Mouse (Mus musculus): Measurements from ENCODE around the gene Neo1. TPM values are rescaled to one million over a fixed set of nuclear protein-coding genes. Genes with fewer than 3 reads are reported as not detected.
"Not testable (repeated sequence)": the region's sequence is repeated elsewhere in the genome, so short reads cannot be mapped to it uniquely, and the experiment has no call there.

Neo1 gene
- polyA plus RNA-seq, 1 experiment, result 7.3 TPM

- peaks cover 2% of the 10 kb centered on the region; the same call in 1 of the 2 replicates for H3K4me1 ChIP-seq (ENCODE audit: control insufficient read depth, insufficient read depth, insufficient read length, low read length)
- H3K27ac ChIP-seq (replicated peaks; ENCODE audit: low read depth, low read length), result no peak overlapping the region
- peak overlapping the region; percentile 70 for H3K4me3 ChIP-seq (ENCODE audit: insufficient read depth, low read depth, low read length)
Measured at GRCm38 (mm10) chr9:59035342-59036158, 691 bp downstream of the Neo1 start.

GRCm38 (mm10) chr9:59034836-59035235 lies 1.4 kb downstream of the Neo1 start:
- Histone ChIP-seq H3K4me1 (ENCODE audit: control insufficient read depth, insufficient read depth, insufficient read length, low read length) (peaks cover 2% of the 10 kb centered on the region; the same call in 1 of the 2 replicates), H3K4me3 (ENCODE audit: insufficient read depth, low read depth, low read length) (no peak overlapping the region), H3K27ac (replicated peaks; ENCODE audit: low read depth, low read length) (no peak overlapping the region)

GRCm38 (mm10) chr9:59033492-59033891 lies 2.7 kb downstream of the Neo1 start:
- H3K4me3 ChIP-seq (ENCODE audit: insufficient read depth, low read depth, low read length), result no peak overlapping the region
- H3K4me1 ChIP-seq (ENCODE audit: control insufficient read depth, insufficient read depth, insufficient read length, low read length), result peaks cover 2% of the 10 kb centered on the region; the same call in 1 of the 2 replicates
- no peak overlapping the region for H3K27ac ChIP-seq (replicated peaks; ENCODE audit: low read depth, low read length)

GRCm38 (mm10) chr9:59024245-59024844 lies 11.9 kb downstream of the Neo1 start:
- Histone ChIP-seq H3K4me3 (ENCODE audit: insufficient read depth, low read depth, low read length) (no peak overlapping the region), H3K27ac (replicated peaks; ENCODE audit: low read depth, low read length) (no peak overlapping the region), H3K4me1 (ENCODE audit: control insufficient read depth, insufficient read depth, insufficient read length, low read length) (no peaks in the 10 kb centered on the region)

DNA sequence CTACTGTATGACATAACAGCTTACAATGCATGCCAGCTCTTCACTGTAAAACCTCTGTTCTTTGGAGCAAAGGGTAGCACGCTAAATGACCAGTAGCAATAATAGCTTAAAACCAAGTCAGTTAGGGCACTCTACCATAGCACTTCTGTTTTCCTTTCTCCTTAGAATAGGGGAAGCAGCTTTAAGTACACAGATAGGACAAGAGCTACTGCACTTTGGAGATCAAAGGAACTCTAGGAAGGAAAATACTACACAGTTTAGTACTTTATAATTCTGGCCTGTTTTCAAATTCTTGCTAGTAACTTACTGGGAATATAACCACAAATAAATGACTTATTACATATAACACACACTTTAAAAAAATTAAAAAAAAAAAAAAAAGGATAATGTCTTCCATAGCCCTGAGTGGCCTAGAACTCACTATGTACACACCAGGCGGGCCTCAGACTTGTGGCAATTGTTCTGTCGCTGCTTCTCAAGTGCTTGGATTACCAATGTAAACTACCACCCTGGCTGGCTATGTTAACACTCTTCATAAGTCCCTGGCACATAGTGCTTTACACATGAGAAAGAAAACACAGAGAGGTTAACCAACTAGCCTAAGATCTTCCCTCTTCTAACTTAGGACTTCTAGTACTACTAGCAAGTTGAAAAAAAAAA lies 20.1 kb downstream of the Neo1 start:
- Histone ChIP-seq H3K27ac (replicated peaks; ENCODE audit: low read depth, low read length) (no peak overlapping the region), H3K4me3 (ENCODE audit: insufficient read depth, low read depth, low read length) (no peak overlapping the region), H3K4me1 (ENCODE audit: control insufficient read depth, insufficient read depth, insufficient read length, low read length) (no peaks in the 10 kb centered on the region)

DNA sequence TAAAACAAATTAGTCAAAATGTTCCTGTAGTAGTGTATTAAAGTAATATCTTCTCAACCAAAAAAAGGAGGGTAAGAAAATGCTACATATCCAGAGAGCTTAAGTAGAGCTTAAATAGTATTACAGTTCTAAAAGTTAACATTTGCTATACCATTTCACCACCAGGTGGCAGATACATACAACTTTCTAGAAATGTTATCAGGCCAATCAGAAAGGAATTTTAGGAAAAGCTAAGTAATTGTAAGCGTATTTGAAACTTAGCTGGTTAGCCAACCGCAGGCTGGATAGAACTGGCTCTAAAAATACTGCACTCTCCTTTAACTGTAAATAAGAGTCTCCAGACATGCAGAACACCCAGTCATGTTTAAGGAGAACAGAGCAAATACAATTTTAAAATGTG lies 22.9 kb downstream of the Neo1 start:
- Histone ChIP-seq H3K27ac (replicated peaks; ENCODE audit: low read depth, low read length) (no peak overlapping the region), H3K4me1 (ENCODE audit: control insufficient read depth, insufficient read depth, insufficient read length, low read length) (no peaks in the 10 kb centered on the region), H3K4me3 (ENCODE audit: insufficient read depth, low read depth, low read length) (no peak overlapping the region)

DNA sequence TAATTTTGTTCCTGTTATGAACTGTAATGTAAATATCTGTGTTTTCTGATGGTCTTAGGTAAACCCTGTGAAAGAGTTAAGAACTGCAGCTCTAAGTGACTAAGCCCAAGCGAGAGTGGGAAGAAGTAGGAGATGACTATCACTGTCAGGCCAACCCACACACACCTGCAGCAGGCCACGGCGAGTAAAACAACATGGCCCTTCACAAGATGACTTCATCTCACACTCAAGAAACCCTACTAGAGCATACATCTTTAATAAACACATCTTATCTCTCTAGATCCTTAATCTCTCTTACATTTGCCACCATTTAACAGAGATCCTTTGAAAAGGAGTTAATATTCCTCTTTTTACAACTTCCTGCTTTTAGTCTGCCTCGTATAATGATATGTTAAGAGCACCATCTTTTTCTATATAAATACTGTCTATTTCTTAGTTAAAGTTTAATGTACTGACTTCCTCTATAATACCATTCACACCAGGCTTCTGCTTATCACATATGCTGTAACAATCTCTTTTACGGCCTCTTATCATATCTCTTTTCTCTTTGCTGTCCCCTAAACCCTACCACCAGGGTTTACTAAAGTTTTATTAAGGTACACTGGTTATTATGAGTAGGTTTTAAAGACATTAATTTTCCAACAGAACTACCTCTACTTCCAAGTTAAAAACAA lies 46.8 kb downstream of the Neo1 start:
- Histone ChIP-seq H3K27ac (replicated peaks; ENCODE audit: low read depth, low read length) (no peak overlapping the region), H3K4me1 (ENCODE audit: control insufficient read depth, insufficient read depth, insufficient read length, low read length) (no peaks in the 10 kb centered on the region), H3K4me3 (ENCODE audit: insufficient read depth, low read depth, low read length) (no peak overlapping the region)

- Histone ChIP-seq H3K4me1 (ENCODE audit: control insufficient read depth, insufficient read depth, insufficient read length, low read length) (no peaks in the 10 kb centered on the region), H3K4me3 (ENCODE audit: insufficient read depth, low read depth, low read length) (no peak overlapping the region), H3K27ac (replicated peaks; ENCODE audit: low read depth, low read length) (no peak overlapping the region)
Measured at GRCm38 (mm10) chr9:58979034-58979433, 57.2 kb downstream of the Neo1 start.

- H3K4me3 ChIP-seq (ENCODE audit: insufficient read depth, low read depth, low read length); H3K27ac ChIP-seq (replicated peaks; ENCODE audit: low read depth, low read length); H3K4me1 ChIP-seq (ENCODE audit: control insufficient read depth, insufficient read depth, insufficient read length, low read length): not testable (repeated sequence)
Measured at GRCm38 (mm10) chr9:58971154-58971553, 65.1 kb downstream of the Neo1 start.

DNA sequence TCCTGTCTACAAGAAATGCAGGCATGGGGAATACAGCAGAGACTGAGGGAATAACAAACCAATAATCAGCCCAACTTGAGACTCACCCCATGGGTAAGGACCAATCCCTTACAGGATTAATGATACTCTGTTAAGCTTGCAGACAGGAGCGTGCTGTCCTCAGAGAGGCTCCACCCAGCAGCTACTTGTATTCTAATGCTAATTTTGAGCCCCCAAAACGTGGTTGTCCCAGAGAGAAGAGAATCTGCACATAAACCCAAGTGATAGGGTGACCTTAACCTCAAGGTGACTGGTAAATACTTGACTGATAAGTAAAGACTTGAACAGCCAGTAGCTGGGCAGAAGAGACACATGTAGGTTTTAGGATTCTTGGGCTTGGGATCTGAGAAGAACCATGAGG lies 68.9 kb downstream of the Neo1 start:
- Histone ChIP-seq H3K27ac (replicated peaks; ENCODE audit: low read depth, low read length) (no peak overlapping the region), H3K4me1 (ENCODE audit: control insufficient read depth, insufficient read depth, insufficient read length, low read length) (no peaks in the 10 kb centered on the region), H3K4me3 (ENCODE audit: insufficient read depth, low read depth, low read length) (no peak overlapping the region)

DNA sequence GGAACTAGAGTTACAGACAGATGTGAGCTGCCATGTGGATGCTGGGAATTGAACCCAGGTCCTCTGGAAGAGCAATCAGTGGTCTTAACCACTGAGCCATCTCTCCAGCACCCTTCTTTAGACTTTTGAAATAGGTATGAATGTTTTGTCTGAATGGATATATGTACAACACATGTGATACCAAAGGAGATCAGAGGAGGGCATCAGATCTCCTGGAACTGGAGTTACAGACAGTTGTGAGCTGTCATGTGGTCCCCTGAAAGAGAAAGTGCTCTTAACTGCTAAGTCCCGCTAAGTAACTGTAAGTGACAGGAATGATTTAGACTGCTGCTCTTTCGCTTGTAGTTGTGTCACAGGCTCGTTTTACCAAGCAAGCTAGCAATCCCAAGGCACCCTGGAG lies 80.7 kb downstream of the Neo1 start:
- Histone ChIP-seq H3K27ac (replicated peaks; ENCODE audit: low read depth, low read length) (no peak overlapping the region), H3K4me1 (ENCODE audit: control insufficient read depth, insufficient read depth, insufficient read length, low read length) (no peaks in the 10 kb centered on the region), H3K4me3 (ENCODE audit: insufficient read depth, low read depth, low read length) (no peak overlapping the region)

DNA sequence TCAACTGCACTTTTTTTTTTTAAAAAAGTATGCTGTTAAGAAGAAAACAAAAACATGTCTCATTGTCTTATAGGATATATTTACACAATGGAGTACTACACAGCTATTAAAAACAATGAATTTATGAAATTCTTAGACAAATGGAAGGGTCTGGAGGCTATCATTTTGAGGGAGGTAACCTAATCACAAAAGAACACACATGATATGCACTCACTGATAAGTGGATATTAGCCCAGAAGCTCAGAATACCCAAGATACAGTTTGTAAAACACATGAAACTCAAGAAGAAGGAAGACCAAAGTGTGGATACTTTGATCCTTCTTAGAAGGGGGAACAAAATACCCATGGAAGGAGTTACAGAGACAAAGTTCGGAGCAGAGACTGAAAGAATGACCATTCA lies 90.3 kb downstream of the Neo1 start:
- not testable (repeated sequence) for H3K27ac ChIP-seq (replicated peaks; ENCODE audit: low read depth, low read length); H3K4me3 ChIP-seq (ENCODE audit: insufficient read depth, low read depth, low read length); H3K4me1 ChIP-seq (ENCODE audit: control insufficient read depth, insufficient read depth, insufficient read length, low read length)

DNA sequence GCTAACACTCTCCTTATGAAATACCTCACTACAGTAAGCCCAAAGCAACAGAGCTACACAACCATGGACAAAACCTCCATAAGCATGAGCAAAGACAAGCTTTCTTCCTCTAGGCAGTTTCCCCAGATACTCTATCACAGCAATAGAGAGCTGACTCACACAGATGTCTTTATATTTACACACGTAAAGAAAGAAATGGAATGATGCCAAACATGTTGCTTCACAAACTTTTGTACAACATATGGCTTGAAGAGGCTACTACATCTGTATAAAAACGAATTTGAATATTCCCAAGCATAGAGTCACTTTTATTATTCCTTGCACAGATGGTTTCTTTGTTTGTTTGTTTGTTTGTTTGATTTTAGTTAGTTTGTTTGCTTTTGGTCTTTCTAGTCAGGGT lies 101.5 kb downstream of the Neo1 start:
- H3K4me1 ChIP-seq (ENCODE audit: control insufficient read depth, insufficient read depth, insufficient read length, low read length), result no peaks in the 10 kb centered on the region
- H3K4me3 ChIP-seq (ENCODE audit: insufficient read depth, low read depth, low read length), result no peak overlapping the region
- no peak overlapping the region for H3K27ac ChIP-seq (replicated peaks; ENCODE audit: low read depth, low read length)

DNA sequence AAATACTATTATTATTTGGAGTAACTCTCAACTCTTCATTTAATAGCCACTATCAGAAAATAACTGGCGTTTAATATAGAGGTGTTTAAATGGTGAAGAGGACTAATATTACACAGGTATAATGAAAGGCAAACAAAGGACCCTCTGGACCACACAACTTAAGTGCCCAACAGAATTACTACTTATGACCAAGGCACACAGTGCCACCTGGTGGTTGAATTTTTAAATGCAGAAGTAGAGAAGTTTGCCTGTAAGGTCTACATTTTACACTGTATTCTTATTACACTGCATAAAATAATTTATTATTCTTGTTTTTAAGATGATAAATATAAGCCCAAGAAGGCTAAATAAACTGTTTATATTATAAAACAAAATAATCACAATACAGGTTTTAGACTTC lies 108.1 kb downstream of the Neo1 start:
- Histone ChIP-seq H3K27ac (replicated peaks; ENCODE audit: low read depth, low read length) (no peak overlapping the region), H3K4me1 (ENCODE audit: control insufficient read depth, insufficient read depth, insufficient read length, low read length) (no peaks in the 10 kb centered on the region), H3K4me3 (ENCODE audit: insufficient read depth, low read depth, low read length) (no peak overlapping the region)

GRCm38 (mm10) chr9:58902869-58903585 lies 133.2 kb downstream of the Neo1 start:
- H3K4me1 ChIP-seq (ENCODE audit: control insufficient read depth, insufficient read depth, insufficient read length, low read length), result no peaks in the 10 kb centered on the region
- no peak overlapping the region for H3K4me3 ChIP-seq (ENCODE audit: insufficient read depth, low read depth, low read length)
- H3K27ac ChIP-seq (replicated peaks; ENCODE audit: low read depth, low read length), result no peak overlapping the region
